Mouse (Mus musculus): ENCODE measurements at regions not wholly inside any gene's neighbourhood (a gene's known extent, or its start where the extent isn't known, plus 50 kb on each side); places are given as distances from the start of the nearest gene placed in this dataset.

GRCm38 (mm10) chr2:178916316-178917033, 486.1 kb downstream of the Cdh26 start:
- no peak for DNase-seq (ENCODE audit: low read depth in 1 of 2, low spot score in 2 of 2)

GRCm38 (mm10) chr2:178924456-178925115, 494.3 kb downstream of the Cdh26 start:
- DNase-seq (ENCODE audit: low read depth in 1 of 2, low spot score in 2 of 2), result no peak

GRCm38 (mm10) chr2:178927038-178927660, 496.8 kb downstream of the Cdh26 start:
- DNase-seq (ENCODE audit: low read depth in 1 of 2, low spot score in 2 of 2), result no peak

- no peak for DNase-seq (ENCODE audit: low read depth in 1 of 2, low spot score in 2 of 2)
Observed at GRCm38 (mm10) chr2:178929033-178929432, 498.7 kb downstream of the Cdh26 start.

GRCm38 (mm10) chr2:178930125-178930524, 499.8 kb downstream of the Cdh26 start:
- DNase-seq (ENCODE audit: low read depth in 1 of 2, low spot score in 2 of 2), result no peak

- DNase-seq (ENCODE audit: low read depth in 1 of 2, low spot score in 2 of 2), result no peak
Observed at GRCm38 (mm10) chr2:178948471-178948870, 493.8 kb upstream of the Cdh4 start.

GRCm38 (mm10) chr2:178949103-178949502, 493.1 kb upstream of the Cdh4 start:
- no peak for DNase-seq (ENCODE audit: low read depth in 1 of 2, low spot score in 2 of 2)

- no peak for DNase-seq (ENCODE audit: low read depth in 1 of 2, low spot score in 2 of 2)
Observed at GRCm38 (mm10) chr2:178950304-178950703, 491.9 kb upstream of the Cdh4 start.

GRCm38 (mm10) chr2:178954420-178955067, 487.7 kb upstream of the Cdh4 start:
- no peak for DNase-seq (ENCODE audit: low read depth in 1 of 2, low spot score in 2 of 2)

- no peak for DNase-seq (ENCODE audit: low read depth in 1 of 2, low spot score in 2 of 2)
Observed at GRCm38 (mm10) chr2:178958829-178959228, 483.4 kb upstream of the Cdh4 start.

GRCm38 (mm10) chr2:178959603-178960002, 482.6 kb upstream of the Cdh4 start:
- DNase-seq (ENCODE audit: low read depth in 1 of 2, low spot score in 2 of 2), result no peak

- DNase-seq (ENCODE audit: low read depth in 1 of 2, low spot score in 2 of 2), result no peak
Observed at GRCm38 (mm10) chr2:178967584-178968365, 474.5 kb upstream of the Cdh4 start.

GRCm38 (mm10) chr2:178969732-178970131, 472.5 kb upstream of the Cdh4 start:
- DNase-seq (ENCODE audit: low read depth in 1 of 2, low spot score in 2 of 2), result no peak

- no peak for DNase-seq (ENCODE audit: low read depth in 1 of 2, low spot score in 2 of 2)
Observed at GRCm38 (mm10) chr2:178975366-178975765, 466.9 kb upstream of the Cdh4 start.

GRCm38 (mm10) chr2:178976046-178976445, 466.2 kb upstream of the Cdh4 start:
- DNase-seq (ENCODE audit: low read depth in 1 of 2, low spot score in 2 of 2), result no peak

GRCm38 (mm10) chr2:178976495-178976894, 465.7 kb upstream of the Cdh4 start:
- DNase-seq (ENCODE audit: low read depth in 1 of 2, low spot score in 2 of 2), result no peak

- DNase-seq (ENCODE audit: low read depth in 1 of 2, low spot score in 2 of 2), result no peak
Observed at GRCm38 (mm10) chr2:178979451-178979850, 462.8 kb upstream of the Cdh4 start.

GRCm38 (mm10) chr2:178981736-178982502, 460.3 kb upstream of the Cdh4 start:
- no peak for DNase-seq (ENCODE audit: low read depth in 1 of 2, low spot score in 2 of 2)

- DNase-seq (ENCODE audit: low read depth in 1 of 2, low spot score in 2 of 2), result no peak
Observed at GRCm38 (mm10) chr2:178983801-178984200, 458.4 kb upstream of the Cdh4 start.

- DNase-seq (ENCODE audit: low read depth in 1 of 2, low spot score in 2 of 2), result no peak
Observed at GRCm38 (mm10) chr2:178987935-178988334, 454.3 kb upstream of the Cdh4 start.
